Mouse (Mus musculus) heart, embryonic 12.5 days (tissue): Measurements from ENCODE around the gene Opalin. TPM values are rescaled to one million over a fixed set of nuclear protein-coding genes. Genes with fewer than 3 reads are reported as not detected.

ENCODE experiments used
- ATAC-seq: fragments of 200-750 bp; cut with Nextera tagmentation; 2 replicates; pipeline ENCODE4 v1.8.0; 2017; ENCODE audit warnings: moderate TSS enrichment, moderate library complexity; ENCODE audit not compliant: insufficient number of reproducible peaks, low FRiP score
- H3K27ac ChIP-seq: fragments of 300-500 bp; sonication (generic); 2 replicates; pipeline ENCODE4 v1.5.1; 2016; ENCODE audit warnings: mild to moderate bottlenecking, moderate library complexity; ENCODE audit not compliant: poor library complexity, severe bottlenecking
- H3K27me3 ChIP-seq: fragments of 300-500 bp; sonication (generic); replicated peaks from 2 replicates; pipeline ENCODE4 v1.6.1; 2016; ENCODE audit warnings: mild to moderate bottlenecking, moderate library complexity
- H3K36me3 ChIP-seq: fragments of 300-500 bp; sonication (generic); 2 replicates; pipeline ENCODE4 v1.6.1; 2016; ENCODE audit warnings: mild to moderate bottlenecking, moderate library complexity
- H3K4me1 ChIP-seq: fragments of 300-500 bp; sonication (generic); replicated peaks from 2 replicates; pipeline ENCODE4 v1.6.1; 2016; ENCODE audit warnings: mild to moderate bottlenecking
- H3K4me2 ChIP-seq: fragments of 300-500 bp; sonication (generic); 2 replicates; pipeline ENCODE4 v1.6.1; 2016; ENCODE audit warnings: mild to moderate bottlenecking, moderate library complexity
- H3K4me3 ChIP-seq: fragments of 300-500 bp; sonication (generic); 2 replicates; pipeline ENCODE4 v1.5.1; 2016; ENCODE audit warnings: mild to moderate bottlenecking
- H3K9ac ChIP-seq: fragments of 300-500 bp; sonication (generic); 2 replicates; pipeline ENCODE4 v1.6.1; 2016; ENCODE audit warnings: mild to moderate bottlenecking, moderate library complexity
- H3K9me3 ChIP-seq: fragments of 300-500 bp; sonication (generic); replicated peaks from 2 replicates; pipeline ENCODE4 v1.6.1; 2016; ENCODE audit warnings: mild to moderate bottlenecking, moderate library complexity
- WGBS: fragments of 180-500 bp; shearing (Covaris S2); methylation state at CpG from one replicate; pipeline ENCODE4 v1.1.7; 2016; 5-methylcytosine and 5-hydroxymethylcytosine counted together
- polyA plus RNA-seq: library from polyadenylated mRNA; unstranded; fragments of >200 nt; fragmentation: Nextera tagmentation; extraction: Ambion mirVana; gene quantifications from 2 replicates; pipeline ENCODE4 v1.2.1, GENCODE M21; 2016

The Opalin gene
- polyA plus RNA-seq, 1 experiment from 2014 or later: 0.27 TPM

- Histone ChIP-seq H3K4me2 (peak overlapping the region; percentile 62), H3K9me3 (no peaks in the 10 kb centered on the region), H3K36me3 (no peaks in the 10 kb centered on the region), H3K27me3 (peaks cover 56% of the 10 kb centered on the region), H3K4me1 (peaks cover 18% of the 10 kb centered on the region), H3K4me3 (no peak overlapping the region), H3K9ac (peak overlapping the region; percentile 57; the same call in 1 of the 2 replicates), H3K27ac (no peak overlapping the region)
- ATAC-seq: no peak
- WGBS: 18% methylated on average over 14 of the region's 14 CpGs
Observed at GRCm38 (mm10) chr19:41015951-41016716, 60.8 kb downstream of the Opalin start.

DNA sequence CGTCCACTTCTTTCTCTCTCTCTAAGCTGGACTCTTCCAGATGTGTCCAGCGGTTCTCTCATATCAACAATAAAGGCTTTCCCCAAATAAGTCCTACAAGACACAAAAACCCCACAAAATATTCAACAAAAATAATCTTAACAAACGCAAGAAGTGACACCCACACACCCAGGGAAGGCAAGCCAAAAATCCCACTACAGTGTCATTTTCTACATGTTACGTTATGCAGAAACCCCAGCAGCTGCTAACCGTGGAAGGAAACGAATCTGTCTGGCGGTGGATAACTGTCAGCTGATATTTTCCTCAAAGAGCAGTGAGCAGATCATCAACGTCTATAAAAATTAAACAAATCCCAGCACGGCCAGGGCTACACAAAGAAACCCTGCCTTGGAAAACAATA is 62.9 kb downstream of the Opalin start:
- no peaks in the 10 kb centered on the region for H3K36me3 ChIP-seq
- H3K9me3 ChIP-seq: no peaks in the 10 kb centered on the region
- peaks cover 18% of the 10 kb centered on the region for H3K4me1 ChIP-seq
- WGBS: 12% methylated on average over 9 of the region's 9 CpGs
- no peak for ATAC-seq
- no peak overlapping the region for H3K4me2 ChIP-seq
- H3K27me3 ChIP-seq: peaks cover 49% of the 10 kb centered on the region
- no peak overlapping the region for H3K27ac ChIP-seq
- H3K9ac ChIP-seq: no peak overlapping the region
- H3K4me3 ChIP-seq: no peak overlapping the region

DNA sequence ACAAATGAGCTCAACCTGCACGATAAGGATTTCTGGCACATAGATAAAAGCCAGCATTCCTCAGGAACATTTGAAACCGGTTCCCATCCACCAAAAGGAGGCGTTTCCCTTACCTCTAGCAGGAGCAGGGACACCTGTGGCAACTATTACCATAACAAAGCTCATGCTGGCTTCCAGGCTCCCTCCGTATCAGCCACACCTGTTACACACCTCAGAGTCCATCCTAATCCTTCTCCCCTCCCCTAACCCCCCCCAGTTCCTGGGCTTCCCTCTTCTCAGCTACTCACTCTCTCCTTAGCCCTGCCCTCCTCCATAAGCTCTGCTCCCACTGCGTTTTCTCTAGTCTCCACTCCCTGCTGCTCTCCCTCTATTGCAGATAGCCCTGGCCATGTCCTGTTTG is 63.3 kb downstream of the Opalin start:
- Histone ChIP-seq H3K4me2 (no peak overlapping the region), H3K4me3 (no peak overlapping the region), H3K27ac (no peak overlapping the region), H3K36me3 (no peaks in the 10 kb centered on the region), H3K4me1 (peaks cover 18% of the 10 kb centered on the region), H3K9ac (no peak overlapping the region), H3K9me3 (no peaks in the 10 kb centered on the region), H3K27me3 (peaks cover 48% of the 10 kb centered on the region)
- WGBS: 7% methylated on average over 5 of the region's 5 CpGs
- no peak for ATAC-seq

Other genes with a start within 250 kb of the Opalin start
- gene Ccnj, start 245.8 kb downstream of the Opalin start, polyA plus RNA-seq: 11.0 and 13.3 TPM in 2 replicates
- gene Zfp518a, start 182.4 kb downstream of the Opalin start, polyA plus RNA-seq: 9.2 and 11.8 TPM in 2 replicates
- 0.14 and 0.19 TPM in 2 replicates for gene Blnk, start 82.6 kb downstream of the Opalin start, polyA plus RNA-seq
- gene Dntt, start 47.8 kb downstream of the Opalin start, polyA plus RNA-seq: not detected in 2 replicates
- 0.05 TPM in 1 of 2 replicates, not detected in the other for gene Tll2, start 129.7 kb upstream of the Opalin start, polyA plus RNA-seq
- 140 and 142 TPM in 2 replicates for gene Tm9sf3, start 186.9 kb upstream of the Opalin start, polyA plus RNA-seq